Mouse (Mus musculus) G1E (cell line): ENCODE measurements around the gene Tpm1. TPM values are rescaled to one million over a fixed set of nuclear protein-coding genes. Genes with fewer than 3 reads are reported as not detected.

Source experiments
- ATAC-seq: 2 replicates; pipeline ENCODE4 v1.8.0; 2016; ENCODE audit warnings: mild to moderate bottlenecking; ENCODE audit not compliant: insufficient number of reproducible peaks, poor library complexity, low FRiP score, severe bottlenecking; ENCODE audit errors: extremely low read depth
- DNase-seq: peaks from one replicate; pipeline ENCODE4 v3.0.0; 2012; ENCODE audit warnings: low spot score
- H3K27me3 ChIP-seq: 2 replicates; pipeline ENCODE4 v1.6.1; 2012; ENCODE audit warnings: mild to moderate bottlenecking, low read length, inconsistent platforms; ENCODE audit not compliant: insufficient read depth
- H3K36me3 ChIP-seq: replicated peaks from 2 replicates; pipeline ENCODE3; 2012; ENCODE audit warnings: mild to moderate bottlenecking, inconsistent platforms
- H3K4me1 ChIP-seq: 2 replicates; pipeline ENCODE4 v1.6.1; 2012; ENCODE audit warnings: low read depth, low read length, inconsistent platforms, mixed read lengths; ENCODE audit not compliant: insufficient read depth
- H3K4me3 ChIP-seq: 2 replicates; pipeline ENCODE4 v1.5.1; 2012; ENCODE audit warnings: low read depth, mild to moderate bottlenecking, inconsistent platforms, low read length, moderate library complexity, mixed read lengths
- H3K9me3 ChIP-seq: replicated peaks from 2 replicates; pipeline ENCODE4 v1.6.1; 2012; ENCODE audit warnings: inconsistent platforms
- CTCF ChIP-seq: IDR thresholded peaks from 2 replicates; pipeline ENCODE4 v1.5.1; 2012; ENCODE audit warnings: low read depth, low read length, inconsistent platforms, mixed read lengths
- GATA1 ChIP-seq: IDR thresholded peaks from 2 replicates; pipeline ENCODE4 v1.6.1; 2012; ENCODE audit warnings: borderline replicate concordance, low read length, inconsistent platforms, mixed read lengths
- GATA2 ChIP-seq: IDR thresholded peaks from 2 replicates; pipeline ENCODE4 v1.6.1; 2012; ENCODE audit warnings: low read depth, low read length, inconsistent platforms, borderline replicate concordance
- POLR2AphosphoS5 ChIP-seq: IDR thresholded peaks from 2 replicates; pipeline ENCODE4 v1.6.1; 2012; ENCODE audit warnings: low read depth, low read length, inconsistent platforms; ENCODE audit not compliant: insufficient replicate concordance
- TAL1 ChIP-seq: conservative IDR thresholded peaks from 2 replicates; pipeline ENCODE4 v1.6.1; 2012; ENCODE audit warnings: low read depth, low read length, inconsistent platforms, mixed read lengths
- polyA plus RNA-seq: library from polyadenylated mRNA; stranded (reverse); fragments of >175 nt; gene quantifications from 2 replicates; pipeline ENCODE4 v1.2.3, GENCODE M21; 2012
- total RNA-seq, 2 experiments: library from RNA; stranded (forward) in 1 of 2; stranded (reverse) in 1 of 2; fragments of 200-1000 nt in 1 of 2; fragments of >200 nt in 1 of 2; fragmentation: Nextera tagmentation in 1 of 2; gene quantifications; 2 replicates each; pipeline ENCODE4 v1.2.3; 2014 to 2017

Gene Tpm1
- total and polyA plus RNA-seq, 3 experiments: 98.8 to 191 (median 171) TPM

GRCm38 (mm10) chr9:67071103-67071502 lies 21.9 kb upstream of the Tpm1 start:
- no peak overlapping the region for H3K4me3 ChIP-seq
- no peak for TF ChIP-seq CTCF
- ATAC-seq (no peak), DNase-seq (no peak)
- peaks cover 18% of the 10 kb centered on the region for H3K27me3 ChIP-seq
- H3K4me1 ChIP-seq: peaks cover 6% of the 10 kb centered on the region
- no peaks in the 10 kb centered on the region for H3K36me3 ChIP-seq
- H3K9me3 ChIP-seq: no peaks in the 10 kb centered on the region

- DNase-seq (no peak), ATAC-seq (no peak)
- peaks cover 6% of the 10 kb centered on the region for H3K4me1 ChIP-seq
- peaks cover 15% of the 10 kb centered on the region for H3K27me3 ChIP-seq
- H3K36me3 ChIP-seq: no peaks in the 10 kb centered on the region
- TF ChIP-seq GATA1 (no peak), POLR2AphosphoS5 (no peak), TAL1 (no peak), CTCF (no peak), GATA2 (no peak)
- H3K9me3 ChIP-seq: no peaks in the 10 kb centered on the region
- no peak overlapping the region for H3K4me3 ChIP-seq
Observed at GRCm38 (mm10) chr9:67066616-67067015, 17.4 kb upstream of the Tpm1 start.

GRCm38 (mm10) chr9:67059714-67060113 lies 10.5 kb upstream of the Tpm1 start:
- H3K27me3 ChIP-seq: peaks cover 10% of the 10 kb centered on the region
- no peaks in the 10 kb centered on the region for H3K4me1 ChIP-seq
- DNase-seq (no peak), ATAC-seq (no peak)
- TF ChIP-seq POLR2AphosphoS5: no peak
- TF ChIP-seq GATA2: no peak
- TF ChIP-seq CTCF: no peak
- no peak for TF ChIP-seq GATA1
- H3K36me3 ChIP-seq: no peaks in the 10 kb centered on the region
- no peaks in the 10 kb centered on the region for H3K9me3 ChIP-seq
- no peak overlapping the region for H3K4me3 ChIP-seq

- H3K4me1 ChIP-seq: no peaks in the 10 kb centered on the region
- no peak overlapping the region for H3K4me3 ChIP-seq
- H3K27me3 ChIP-seq: peaks cover 10% of the 10 kb centered on the region
- no peak for ATAC-seq
- TF ChIP-seq TAL1 (no peak), GATA1 (no peak), POLR2AphosphoS5 (no peak), GATA2 (no peak), CTCF (no peak)
- H3K9me3 ChIP-seq: no peaks in the 10 kb centered on the region
- DNase-seq: no peak
- H3K36me3 ChIP-seq: no peaks in the 10 kb centered on the region
Observed at GRCm38 (mm10) chr9:67058366-67058765, 9.2 kb upstream of the Tpm1 start.

GRCm38 (mm10) chr9:67050736-67051337 lies 1.6 kb upstream of the Tpm1 start:
- Histone ChIP-seq H3K9me3 (0 out of 2 replicates have a peak, but pooled peaks cover 4% of the 10 kb centered on the region), H3K4me1 (peaks cover 28% of the 10 kb centered on the region), H3K36me3 (no peaks in the 10 kb centered on the region), H3K27me3 (peaks cover 60% of the 10 kb centered on the region), H3K4me3 (no peak overlapping the region)
- ATAC-seq (no peak), DNase-seq (no peak)
- TF ChIP-seq POLR2AphosphoS5: no peak
- no peak for TF ChIP-seq TAL1
- no peak for TF ChIP-seq GATA2
- TF ChIP-seq GATA1: no peak
- no peak for TF ChIP-seq CTCF

- Histone ChIP-seq H3K4me3 (no peak overlapping the region), H3K36me3 (no peaks in the 10 kb centered on the region), H3K27me3 (peaks cover 63% of the 10 kb centered on the region), H3K9me3 (0 out of 2 replicates have a peak, but pooled peaks cover 4% of the 10 kb centered on the region), H3K4me1 (peaks cover 38% of the 10 kb centered on the region)
- DNase-seq (no peak), ATAC-seq (no peak)
- no peak for TF ChIP-seq POLR2AphosphoS5
- TF ChIP-seq GATA2: no peak
- no peak for TF ChIP-seq GATA1
- TF ChIP-seq TAL1: no peak
- no peak for TF ChIP-seq CTCF
Observed at GRCm38 (mm10) chr9:67049836-67050235, 630 bp upstream of the Tpm1 start.
